Mouse (Mus musculus): Measurements from ENCODE around the gene Pus10.

DNA sequence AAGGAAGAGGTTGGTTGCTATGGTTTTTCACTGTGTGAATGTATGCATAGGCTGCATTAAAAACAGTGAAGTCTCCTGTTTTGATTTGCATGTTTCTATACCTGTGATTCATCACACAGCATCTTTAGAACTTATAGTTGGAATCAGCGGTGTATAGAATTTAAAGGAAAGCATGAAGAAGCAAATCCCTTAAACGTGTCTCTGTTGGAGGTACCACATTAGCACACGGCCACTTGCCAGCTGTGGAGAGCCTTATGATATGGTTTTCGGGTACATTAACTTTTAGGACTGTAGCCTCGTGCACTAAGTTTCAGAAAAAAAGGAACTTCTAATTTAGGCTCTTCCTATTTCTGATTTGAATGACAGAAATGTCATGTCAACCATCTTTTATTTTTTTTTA, 17.1 kb downstream of the Pus10 start:
- TF ChIP-seq POLR2A (IDR thresholded peaks at IDR 0.05; ENCODE audit: control insufficient read depth, low read depth, low read length) (no peak), CTCF (IDR thresholded peaks at IDR 0.05; ENCODE audit: control insufficient read depth, insufficient read depth, insufficient replicate concordance, low read depth, low read length) (no peak)
